Mouse (Mus musculus) embryo, embryonic 11.5 days (tissue): ENCODE measurements at regions not wholly inside any gene's neighbourhood (a gene's known extent, or its start where the extent isn't known, plus 50 kb on each side); places are given as distances from the start of the nearest gene placed in this dataset.
A peak's percentile ranks its signal among the peaks of the same experiment; 100 is the strongest.

ENCODE experiments used
- DNase-seq: peaks from one replicate; pipeline ENCODE4 v3.0.0-alpha.2; 2012; ENCODE audit warnings: low read depth, low spot score

- no peak for DNase-seq
Observed at GRCm38 (mm10) chr4:93986189-93986588, 570.2 kb upstream of the Gm10306 start.

- DNase-seq, result no peak
Observed at GRCm38 (mm10) chr4:93990273-93990869, 566.0 kb upstream of the Gm10306 start.

GRCm38 (mm10) chr4:94005818-94006217 lies 550.5 kb upstream of the Gm10306 start:
- no peak for DNase-seq

- DNase-seq, result peak; percentile 47
Observed at GRCm38 (mm10) chr4:94007088-94007768, 549.1 kb upstream of the Gm10306 start.

- no peak for DNase-seq
Observed at GRCm38 (mm10) chr4:94015713-94016112, 540.6 kb upstream of the Gm10306 start.

GRCm38 (mm10) chr4:94017702-94018101 lies 538.6 kb upstream of the Gm10306 start:
- no peak for DNase-seq

- DNase-seq, result no peak
Observed at GRCm38 (mm10) chr4:94049629-94050310, 506.6 kb upstream of the Gm10306 start.

GRCm38 (mm10) chr4:94052249-94053162 lies 503.8 kb upstream of the Gm10306 start:
- DNase-seq, result no peak

- no peak for DNase-seq
Observed at GRCm38 (mm10) chr4:94073178-94073870, 483.0 kb upstream of the Gm10306 start.

- no peak for DNase-seq
Observed at GRCm38 (mm10) chr4:94082839-94083238, 473.5 kb upstream of the Gm10306 start.

- no peak for DNase-seq
Observed at GRCm38 (mm10) chr4:94094379-94094778, 462.0 kb upstream of the Gm10306 start.

- no peak for DNase-seq
Observed at GRCm38 (mm10) chr4:94106941-94107340, 449.4 kb upstream of the Gm10306 start.

- no peak for DNase-seq
Observed at GRCm38 (mm10) chr4:94116881-94117280, 439.5 kb upstream of the Gm10306 start.

GRCm38 (mm10) chr4:94124177-94124576 lies 432.2 kb upstream of the Gm10306 start:
- DNase-seq, result no peak

- no peak for DNase-seq
Observed at GRCm38 (mm10) chr4:94137921-94138320, 418.4 kb upstream of the Gm10306 start.

GRCm38 (mm10) chr4:94144901-94145801 lies 411.2 kb upstream of the Gm10306 start:
- no peak for DNase-seq

- DNase-seq, result no peak
Observed at GRCm38 (mm10) chr4:94147964-94148533, 408.3 kb upstream of the Gm10306 start.

GRCm38 (mm10) chr4:94149056-94149455 lies 407.3 kb upstream of the Gm10306 start:
- no peak for DNase-seq

- no peak for DNase-seq
Observed at GRCm38 (mm10) chr4:94160620-94161019, 395.7 kb upstream of the Gm10306 start.

- no peak for DNase-seq
Observed at GRCm38 (mm10) chr4:94173096-94173495, 383.2 kb upstream of the Gm10306 start.
